Mouse (Mus musculus): ENCODE measurements around the gene Rnf217.

The Rnf217 gene

GRCm38 (mm10) chr10:31467043-31467898 is 141.7 kb downstream of the Rnf217 start:
- DNase-seq: no peak

- DNase-seq: no peak
Measured at GRCm38 (mm10) chr10:31465840-31466541, 143.0 kb downstream of the Rnf217 start.

GRCm38 (mm10) chr10:31465424-31465823 is 143.6 kb downstream of the Rnf217 start:
- no peak for DNase-seq

- DNase-seq: no peak
Measured at GRCm38 (mm10) chr10:31463044-31463443, 145.9 kb downstream of the Rnf217 start.

- no peak for DNase-seq
Measured at GRCm38 (mm10) chr10:31456806-31457205, 152.2 kb downstream of the Rnf217 start.

DNA sequence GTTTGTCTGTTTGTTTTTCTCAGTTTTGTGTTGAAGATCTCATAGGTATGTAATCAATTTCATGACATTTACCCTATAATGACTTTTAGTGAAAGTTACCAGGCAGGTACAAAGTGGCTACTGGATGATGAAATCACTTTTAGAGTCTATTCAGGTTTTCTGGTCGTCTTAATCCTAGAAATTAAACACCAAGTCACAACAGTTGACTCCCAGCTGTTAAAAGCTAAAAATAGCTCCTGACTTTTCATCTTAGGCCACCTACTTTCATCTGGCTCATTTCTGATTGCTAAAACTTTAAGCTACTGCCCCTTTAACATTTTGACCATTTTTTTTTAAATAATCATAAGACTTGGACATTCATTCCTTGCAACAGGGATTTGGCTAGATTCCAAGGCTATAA is 161.9 kb downstream of the Rnf217 start:
- no peak for DNase-seq

DNA sequence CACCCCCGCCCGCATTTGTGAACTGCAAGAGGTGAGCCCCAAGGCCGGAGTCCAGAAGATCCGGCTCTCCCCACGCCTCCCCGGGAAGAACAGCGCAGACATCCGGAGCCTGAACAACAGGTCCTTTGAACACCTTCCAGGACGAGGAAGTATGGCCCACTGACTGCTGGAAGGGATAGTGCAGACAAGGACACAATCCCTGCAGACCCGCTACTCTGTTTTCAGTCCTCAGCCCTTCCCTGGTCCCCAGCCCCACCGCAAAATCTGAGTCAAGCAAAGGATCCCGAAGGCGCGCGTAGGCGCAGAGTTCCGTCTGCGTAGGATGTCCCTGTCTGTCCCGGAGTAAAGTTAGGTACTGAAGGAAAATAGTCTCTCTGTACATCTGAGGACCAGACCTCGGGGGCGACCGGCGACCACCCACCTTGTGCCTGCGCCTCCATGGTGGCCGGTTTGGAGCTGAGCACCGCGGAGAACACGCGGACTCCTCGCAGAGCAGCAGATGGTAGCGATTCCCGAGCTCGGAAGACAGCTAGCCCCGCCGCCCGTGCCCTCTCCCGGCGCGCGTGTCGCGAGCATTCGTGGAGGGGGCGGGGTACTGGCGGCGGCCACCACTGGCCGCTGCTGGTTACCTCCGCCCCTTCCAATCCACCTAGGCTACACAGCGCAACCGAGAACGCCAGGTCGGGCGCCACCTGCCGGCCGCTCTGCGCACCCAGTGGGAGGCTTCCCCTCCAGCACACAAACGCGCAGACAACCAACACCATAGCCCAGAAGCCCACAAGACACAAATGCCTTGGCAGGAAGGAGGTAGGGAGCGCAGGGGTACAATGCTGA is 163.5 kb downstream of the Rnf217 start, which contains the start of gene Tpd52l1:
TSS of gene Tpd52l1 (minus strand) at position 668 of the 834 bp plus-strand sequence.
- peak; percentile 84 to 89 for DNase-seq

DNA sequence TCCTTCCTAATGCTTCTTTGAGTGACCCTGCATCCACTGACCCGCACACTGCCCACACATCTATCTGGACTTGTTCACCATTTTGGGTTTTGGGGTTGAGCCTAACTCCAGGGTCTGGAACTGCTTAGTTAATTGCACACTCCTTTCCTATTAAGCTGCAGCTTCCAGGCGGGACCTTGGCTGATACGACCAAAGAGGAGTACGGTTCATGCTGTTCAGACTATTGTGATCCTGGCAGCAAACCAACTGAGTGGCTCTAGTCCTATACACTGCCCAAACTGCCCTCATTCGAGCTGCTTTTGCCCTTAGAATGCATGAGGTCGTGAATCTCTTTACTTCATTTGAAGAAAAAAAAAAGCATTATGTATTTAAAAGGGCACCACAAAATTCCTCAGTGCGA is 164.8 kb downstream of the Rnf217 start:
- no peak for DNase-seq
